Mouse (Mus musculus) embryonic facial prominence, embryonic 11.5 days (tissue): ENCODE data around the gene Tmprss2. TPM values are rescaled to one million over a fixed set of nuclear protein-coding genes. Genes with fewer than 3 reads are reported as not detected.

Experiments used
- ATAC-seq: fragments of 200-750 bp; cut with Nextera tagmentation; replicated peaks from 2 replicates; pipeline ENCODE4 v1.8.0; 2017; ENCODE audit warnings: low read depth; ENCODE audit not compliant: insufficient number of reproducible peaks, low FRiP score, low TSS enrichment
- DNase-seq: peaks from one replicate; pipeline ENCODE4 v3.0.0-alpha.2; 2015; ENCODE audit warnings: low spot score
- H3K27ac ChIP-seq: fragments of 300-500 bp; sonication (generic); replicated peaks from 2 replicates; pipeline ENCODE4 v1.5.1; 2014; ENCODE audit warnings: mild to moderate bottlenecking, low read depth, low read length, control low read depth
- H3K27me3 ChIP-seq: fragments of 300-500 bp; sonication (generic); 2 replicates; pipeline ENCODE4 v1.6.1; 2014; ENCODE audit warnings: mild to moderate bottlenecking, low read length, moderate library complexity, mixed read lengths; ENCODE audit not compliant: control insufficient read depth, insufficient read depth
- H3K36me3 ChIP-seq: fragments of 300-500 bp; sonication (generic); replicated peaks from 2 replicates; pipeline ENCODE4 v1.6.1; 2014; ENCODE audit warnings: low read depth, mild to moderate bottlenecking, low read length, moderate library complexity, mixed read lengths; ENCODE audit not compliant: control insufficient read depth, insufficient read depth
- H3K4me1 ChIP-seq: fragments of 300-500 bp; sonication (generic); 2 replicates; pipeline ENCODE4 v1.6.1; 2014; ENCODE audit warnings: low read length, mixed read lengths; ENCODE audit not compliant: control insufficient read depth, insufficient read depth
- H3K4me2 ChIP-seq: fragments of 300-500 bp; sonication (generic); 2 replicates; pipeline ENCODE4 v1.6.1; 2014; ENCODE audit warnings: low read depth, mild to moderate bottlenecking, control low read depth, low read length, moderate library complexity
- H3K4me3 ChIP-seq: fragments of 300-500 bp; sonication (generic); 2 replicates; pipeline ENCODE4 v1.5.1; 2014; ENCODE audit warnings: low read depth, low read length, control low read depth
- H3K9ac ChIP-seq: fragments of 300-500 bp; sonication (generic); replicated peaks from 2 replicates; pipeline ENCODE4 v1.6.1; 2014; ENCODE audit warnings: mild to moderate bottlenecking, control low read depth, low read length
- H3K9me3 ChIP-seq: fragments of 300-500 bp; sonication (generic); replicated peaks from 2 replicates; pipeline ENCODE4 v1.6.1; 2016; ENCODE audit warnings: mild to moderate bottlenecking, low read length, inconsistent platforms, mixed read lengths; ENCODE audit not compliant: control insufficient read depth
- WGBS: fragments of 180-500 bp; shearing (Covaris S2); extraction: QIAGEN DNeasy Blood & Tissue Kit; methylation state at CpG from one replicate; pipeline ENCODE4 v1.1.7; 2014; 5-methylcytosine and 5-hydroxymethylcytosine counted together
- polyA plus RNA-seq: library from polyadenylated mRNA; unstranded; fragments of >200 nt; fragmentation: Nextera tagmentation; extraction: Ambion mirVana; gene quantifications from 2 replicates; pipeline ENCODE4 v1.2.1, GENCODE M21; 2014

Gene Tmprss2
- polyA plus RNA-seq = 0.41 and 1.6 TPM in 2 replicates

GRCm38 (mm10) chr16:97610939-97611338 lies at the start of gene Tmprss2:
Gene Tmprss2 (minus strand): TSS chr16:97611195.
- no peak for ATAC-seq
- H3K9me3 ChIP-seq = no peaks in the 10 kb centered on the region
- H3K9ac ChIP-seq = no peak within 1 kb of the TSS; the same call in 1 of the 2 replicates
- no peak for DNase-seq
- no peak within 1 kb of the TSS for H3K27ac ChIP-seq
- peak within 1 kb of the TSS; percentile 26 for H3K4me3 ChIP-seq
- no peaks in the 10 kb centered on the region for H3K36me3 ChIP-seq
- WGBS = under 1% methylated on average over 30 of the region's 30 CpGs
- no peaks in the 10 kb centered on the region for H3K4me1 ChIP-seq
- peak within 1 kb of the TSS; percentile 50 for H3K4me2 ChIP-seq
- peaks cover 21% of the 10 kb centered on the region for H3K27me3 ChIP-seq

- no peak overlapping the region for H3K27ac ChIP-seq
- no peak overlapping the region for H3K4me3 ChIP-seq
- H3K36me3 ChIP-seq = no peaks in the 10 kb centered on the region
- 28% methylated on average over 1 of the region's 1 CpGs for WGBS
- no peak overlapping the region for H3K9ac ChIP-seq
- no peaks in the 10 kb centered on the region for H3K27me3 ChIP-seq
- peak; percentile 56 for ATAC-seq
- DNase-seq = peak; percentile 22
- H3K9me3 ChIP-seq = no peaks in the 10 kb centered on the region
- H3K4me1 ChIP-seq = no peaks in the 10 kb centered on the region
- H3K4me2 ChIP-seq = no peak overlapping the region
These were observed 48.2 kb upstream of the Tmprss2 start for GRCm38 (mm10) chr16:97659225-97659658.

GRCm38 (mm10) chr16:97658481-97658880 lies 47.5 kb upstream of the Tmprss2 start:
- H3K4me1 ChIP-seq = no peaks in the 10 kb centered on the region
- H3K9ac ChIP-seq = no peak overlapping the region
- DNase-seq = no peak
- H3K36me3 ChIP-seq = no peaks in the 10 kb centered on the region
- H3K9me3 ChIP-seq = no peaks in the 10 kb centered on the region
- 66% methylated on average over 6 of the region's 6 CpGs for WGBS
- ATAC-seq = no peak
- no peaks in the 10 kb centered on the region for H3K27me3 ChIP-seq
- no peak overlapping the region for H3K4me2 ChIP-seq
- H3K27ac ChIP-seq = no peak overlapping the region
- H3K4me3 ChIP-seq = no peak overlapping the region

GRCm38 (mm10) chr16:97655800-97656199 lies 44.8 kb upstream of the Tmprss2 start:
- H3K4me3 ChIP-seq = no peak overlapping the region
- H3K4me2 ChIP-seq = no peak overlapping the region
- no peak overlapping the region for H3K9ac ChIP-seq
- H3K9me3 ChIP-seq = no peaks in the 10 kb centered on the region
- H3K4me1 ChIP-seq = no peaks in the 10 kb centered on the region
- no peak overlapping the region for H3K27ac ChIP-seq
- WGBS = 72% methylated on average over 2 of the region's 2 CpGs
- no peaks in the 10 kb centered on the region for H3K27me3 ChIP-seq
- ATAC-seq (no peak), DNase-seq (no peak)
- H3K36me3 ChIP-seq = no peaks in the 10 kb centered on the region

- Histone ChIP-seq H3K9ac (no peak overlapping the region), H3K4me3 (no peak overlapping the region), H3K4me1 (no peaks in the 10 kb centered on the region), H3K4me2 (no peak overlapping the region), H3K27ac (no peak overlapping the region), H3K9me3 (no peaks in the 10 kb centered on the region), H3K27me3 (no peaks in the 10 kb centered on the region), H3K36me3 (no peaks in the 10 kb centered on the region)
- no peak for DNase-seq
- ATAC-seq = no peak
- WGBS = 80% methylated on average over 9 of the region's 9 CpGs
These were observed 38.7 kb upstream of the Tmprss2 start for GRCm38 (mm10) chr16:97649522-97650188.

- Histone ChIP-seq H3K9ac (no peak overlapping the region), H3K4me1 (no peaks in the 10 kb centered on the region), H3K36me3 (no peaks in the 10 kb centered on the region), H3K27me3 (no peaks in the 10 kb centered on the region), H3K27ac (no peak overlapping the region), H3K4me3 (no peak overlapping the region), H3K4me2 (no peak overlapping the region), H3K9me3 (no peaks in the 10 kb centered on the region)
- DNase-seq (no peak), ATAC-seq (no peak)
These were observed 33.7 kb upstream of the Tmprss2 start for GRCm38 (mm10) chr16:97644681-97645080.

- WGBS = 92% methylated on average over 3 of the region's 3 CpGs
- Histone ChIP-seq H3K9me3 (no peaks in the 10 kb centered on the region), H3K4me3 (no peak overlapping the region), H3K27ac (no peak overlapping the region), H3K36me3 (no peaks in the 10 kb centered on the region), H3K27me3 (no peaks in the 10 kb centered on the region), H3K4me2 (no peak overlapping the region), H3K9ac (no peak overlapping the region), H3K4me1 (no peaks in the 10 kb centered on the region)
- DNase-seq (no peak), ATAC-seq (no peak)
These were observed 28.6 kb upstream of the Tmprss2 start for GRCm38 (mm10) chr16:97639630-97640029.

- Histone ChIP-seq H3K27me3 (no peaks in the 10 kb centered on the region), H3K4me2 (no peak overlapping the region), H3K4me3 (no peak overlapping the region), H3K9ac (no peak overlapping the region), H3K9me3 (no peaks in the 10 kb centered on the region), H3K27ac (no peak overlapping the region), H3K36me3 (no peaks in the 10 kb centered on the region), H3K4me1 (no peaks in the 10 kb centered on the region)
- no peak for ATAC-seq
- WGBS = 56% methylated on average over 4 of the region's 4 CpGs
- DNase-seq = no peak
These were observed 22.0 kb upstream of the Tmprss2 start for GRCm38 (mm10) chr16:97632880-97633484.
